Mouse (Mus musculus) v-Abl transformed pro-B cells (cell line): ENCODE measurements around the gene Pla1a.

Experiments
- in situ Hi-C, 2 experiments: fragments of 400-800 bp; cut with MboI; formaldehyde crosslinking; loops; one replicate each; pipeline ENCODE4 v1.15.1; 2025; ENCODE audit not compliant: unreplicated experiment in 2 of 2

Gene Pla1a

GRCm38 (mm10) chr16:38441611-38442010, 8.7 kb upstream of the Pla1a start:
- in situ Hi-C loops, result loop anchor here in 1 of 2 experiments (5.0 kb wide), 1 partner anchor 39 kb away; no protein-coding TSS in a partner anchor

- in situ Hi-C loops, result loop anchor here in 1 of 2 experiments (5.0 kb wide), 1 partner anchor 38 kb away; no protein-coding TSS in a partner anchor
These were observed 7.5 kb upstream of the Pla1a start for GRCm38 (mm10) chr16:38440403-38440802.

DNA sequence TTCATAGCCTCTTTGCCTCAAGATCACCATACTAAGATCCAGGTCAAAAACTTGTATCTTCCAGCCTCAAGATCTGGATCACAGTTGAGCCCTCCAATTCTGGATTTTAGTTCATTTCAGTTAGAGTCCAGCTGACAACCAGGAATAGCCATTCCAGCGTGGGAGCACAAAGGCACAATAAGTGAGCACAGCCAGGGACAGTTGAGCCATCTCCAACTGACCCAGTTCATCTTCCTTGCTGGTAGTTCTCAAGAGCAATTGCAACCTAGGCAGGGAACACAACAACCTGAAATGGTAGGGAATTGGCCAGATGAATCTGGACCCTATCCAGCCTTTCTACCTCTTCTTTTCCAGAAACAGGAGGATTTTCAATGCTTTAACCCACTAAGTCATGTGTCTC, 6.2 kb upstream of the Pla1a start:
- in situ Hi-C loops, result no loop called here

DNA sequence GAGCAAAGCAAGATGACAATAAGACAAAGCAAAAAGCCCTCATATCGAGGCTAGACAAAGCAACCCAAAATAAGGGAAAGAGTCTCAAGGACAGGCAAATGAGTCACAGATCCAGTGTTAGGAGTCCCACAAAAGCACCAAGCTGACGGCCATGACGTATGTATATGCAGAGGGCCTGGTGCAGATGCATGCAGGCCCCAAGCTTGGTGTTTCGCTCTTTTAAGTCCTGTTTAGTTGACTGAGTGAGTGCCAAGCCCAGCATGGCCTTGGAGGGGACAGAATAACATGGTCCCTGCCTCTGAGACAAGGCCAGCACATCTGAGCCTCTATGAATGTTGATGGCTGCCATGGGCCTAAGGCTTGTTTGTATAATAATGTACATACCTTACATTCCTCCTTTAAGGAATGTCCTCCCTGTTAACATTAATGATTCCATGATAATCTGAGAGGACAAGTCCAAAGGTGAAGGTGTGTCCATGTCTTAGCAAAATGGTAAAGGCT, 1.4 kb upstream of the Pla1a start:
- in situ Hi-C loops, result no loop called here

DNA sequence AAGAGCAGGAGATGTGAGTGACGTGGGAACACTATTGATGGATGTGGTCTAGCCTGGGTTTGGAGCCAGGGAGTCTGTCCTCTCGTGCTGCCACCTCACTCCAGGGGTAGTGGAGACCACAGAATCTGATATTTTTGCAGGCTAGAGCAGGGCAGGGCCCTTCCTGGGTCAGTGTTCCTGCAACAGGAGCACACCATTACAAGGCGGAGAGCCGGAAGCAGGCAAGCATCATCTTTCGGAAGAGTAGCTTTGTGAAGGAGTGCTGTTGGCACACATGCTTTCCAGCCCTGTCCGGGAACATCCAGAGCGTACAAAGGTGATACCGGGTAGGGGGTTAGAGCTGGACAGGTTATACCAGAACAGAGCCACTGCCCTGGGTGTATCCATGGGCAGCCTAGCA, 569 bp upstream of the Pla1a start:
- in situ Hi-C loops, result no loop called here

GRCm38 (mm10) chr16:38431446-38432185, 1.3 kb downstream of the Pla1a start:
- in situ Hi-C loops, result no loop called here

DNA sequence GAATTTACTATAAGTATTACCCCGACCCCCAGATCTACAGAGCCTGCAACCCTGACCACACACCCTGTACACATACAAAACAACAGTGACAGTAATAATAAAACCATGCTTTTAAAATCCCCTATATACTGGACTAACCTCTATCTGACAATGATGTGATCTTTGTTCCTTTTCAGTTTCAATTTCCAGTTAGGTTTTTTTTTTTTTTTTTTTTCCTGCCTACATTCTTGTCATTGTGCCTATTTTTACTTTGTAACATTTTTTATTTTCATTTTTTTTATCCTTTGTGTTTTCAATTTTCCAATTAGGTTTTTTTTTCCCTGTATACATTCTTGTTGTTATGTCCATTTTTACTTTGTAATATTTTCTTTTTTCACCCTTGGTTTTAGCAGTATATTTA, 7.1 kb downstream of the Pla1a start:
- in situ Hi-C loops, result no loop called here

- in situ Hi-C loops, result no loop called here
These were observed 7.6 kb downstream of the Pla1a start for GRCm38 (mm10) chr16:38425374-38425773.

DNA sequence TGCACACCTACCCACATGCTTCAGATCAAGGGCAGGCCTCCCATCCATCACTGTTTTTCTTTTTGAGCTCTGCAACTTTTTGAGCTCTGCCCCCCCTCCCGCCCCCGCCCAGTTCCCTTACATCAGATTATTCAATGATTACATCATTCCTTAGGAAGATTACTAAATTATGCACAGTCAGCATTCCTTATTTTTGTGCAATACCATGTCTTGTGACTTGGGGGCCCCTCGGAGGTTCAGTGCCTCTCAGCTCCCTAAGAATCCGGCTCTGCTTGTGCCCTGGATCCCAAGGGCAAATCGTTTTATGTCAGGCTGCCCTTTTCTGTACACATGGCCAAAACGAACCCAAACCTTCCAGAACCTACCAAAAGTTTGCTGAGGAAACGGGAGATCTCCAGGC, 18.0 kb downstream of the Pla1a start:
- in situ Hi-C loops, result no loop called here

DNA sequence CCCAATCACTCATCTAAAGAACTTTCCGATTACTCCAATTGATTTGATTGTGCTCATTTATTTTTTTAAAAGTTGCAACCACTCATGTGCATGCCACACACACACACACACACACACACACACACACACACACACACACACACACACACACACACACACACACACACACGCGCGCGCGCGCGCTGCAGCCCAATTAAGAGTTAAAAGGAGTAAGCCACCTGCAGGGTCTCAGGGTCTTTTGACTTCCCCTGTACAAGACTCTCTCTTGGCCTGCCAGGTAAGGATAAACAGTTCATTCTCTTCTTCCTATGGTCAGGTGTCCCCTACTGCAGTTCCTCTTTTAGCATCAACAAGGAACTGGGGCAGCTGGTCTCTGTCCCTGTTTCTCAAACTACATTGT, 24.5 kb downstream of the Pla1a start:
- in situ Hi-C loops, result no loop called here

DNA sequence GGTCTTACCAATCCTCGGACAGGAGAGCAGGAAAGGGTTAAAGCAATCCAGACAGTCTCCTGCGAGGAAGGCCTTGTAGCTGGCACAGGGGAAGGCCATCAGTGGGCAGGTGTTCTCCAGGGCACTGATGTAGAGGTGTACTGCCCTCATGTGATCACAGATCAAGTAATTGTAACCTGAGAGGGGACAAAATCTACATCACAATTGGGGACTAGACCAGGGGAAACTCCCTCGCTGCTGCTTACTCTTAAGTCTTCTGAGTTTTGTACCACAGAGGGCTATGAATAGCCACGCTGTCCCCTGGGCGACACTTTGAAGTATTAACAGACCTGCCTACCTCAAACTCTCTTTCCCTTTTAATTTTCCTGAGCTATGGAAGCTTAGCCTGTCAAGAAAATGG, 25.4 kb downstream of the Pla1a start:
- in situ Hi-C loops, result no loop called here

DNA sequence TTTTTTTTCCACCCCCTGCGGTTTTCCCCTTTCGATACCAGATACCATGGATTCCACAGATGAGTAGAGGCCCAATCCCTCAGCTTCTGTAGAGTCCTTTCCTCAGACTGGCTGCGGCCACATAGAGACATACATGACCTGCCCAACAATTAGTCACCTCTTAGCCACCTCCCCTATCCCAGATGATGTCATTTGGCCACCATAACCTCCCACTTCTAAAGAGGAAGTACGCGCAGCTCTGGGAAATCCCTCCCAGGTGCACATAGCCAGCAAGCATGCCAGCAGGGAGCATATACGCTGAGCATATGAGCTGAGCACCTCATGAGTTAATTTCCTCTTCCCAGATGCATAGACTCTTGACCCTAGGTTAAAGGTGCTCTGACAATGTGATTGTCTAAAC, 26.2 kb downstream of the Pla1a start:
- in situ Hi-C loops, result no loop called here

GRCm38 (mm10) chr16:38406293-38406692, 26.7 kb downstream of the Pla1a start:
- in situ Hi-C loops, result no loop called here

- in situ Hi-C loops, result loop anchor here in 1 of 2 experiments (5.0 kb wide), 1 partner anchor 39 kb away; no protein-coding TSS in a partner anchor
These were observed 29.3 kb downstream of the Pla1a start for GRCm38 (mm10) chr16:38403639-38404038.

GRCm38 (mm10) chr16:38401468-38401867, 31.5 kb downstream of the Pla1a start:
- in situ Hi-C loops, result loop anchor here in 1 of 2 experiments (5.0 kb wide), 1 partner anchor 41 kb away; no protein-coding TSS in a partner anchor

DNA sequence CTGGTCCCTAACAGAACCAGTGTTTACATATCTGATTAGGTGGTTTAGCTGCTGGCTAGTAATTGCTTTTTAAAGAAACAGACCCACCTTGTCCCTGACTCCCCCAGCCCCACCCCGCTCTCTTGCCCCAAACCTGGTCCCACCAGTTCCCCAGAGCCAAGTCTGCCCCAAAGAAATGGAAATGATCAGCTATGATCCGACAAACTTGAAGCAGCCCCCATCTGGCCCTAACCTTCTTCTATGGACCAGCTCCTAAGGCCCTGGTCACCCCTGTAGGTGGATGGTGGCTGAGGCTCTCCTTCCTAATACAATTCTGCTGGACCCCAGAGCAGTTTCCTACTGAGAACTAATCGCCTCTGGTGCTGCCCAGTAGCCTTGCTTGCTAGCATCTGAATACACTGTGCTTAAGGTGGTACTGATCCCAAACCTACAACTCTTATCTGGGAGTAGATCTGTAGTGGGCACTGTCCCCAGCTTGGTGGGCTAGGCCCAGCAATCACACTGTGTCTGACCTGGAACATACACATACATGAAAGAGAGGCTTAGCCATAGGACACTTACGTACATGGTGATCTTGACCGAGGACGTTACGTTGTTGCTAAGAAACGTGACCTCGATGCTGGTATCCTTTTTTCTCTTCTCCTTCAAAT, 32.5 kb downstream of the Pla1a start:
- in situ Hi-C loops, result loop anchor here in 1 of 2 experiments (5.0 kb wide), 1 partner anchor 42 kb away; no protein-coding TSS in a partner anchor

GRCm38 (mm10) chr16:38399531-38400231, 33.3 kb downstream of the Pla1a start:
- in situ Hi-C loops, result loop anchor here in 1 of 2 experiments (5.0 kb wide), 1 partner anchor 43 kb away; no protein-coding TSS in a partner anchor

DNA sequence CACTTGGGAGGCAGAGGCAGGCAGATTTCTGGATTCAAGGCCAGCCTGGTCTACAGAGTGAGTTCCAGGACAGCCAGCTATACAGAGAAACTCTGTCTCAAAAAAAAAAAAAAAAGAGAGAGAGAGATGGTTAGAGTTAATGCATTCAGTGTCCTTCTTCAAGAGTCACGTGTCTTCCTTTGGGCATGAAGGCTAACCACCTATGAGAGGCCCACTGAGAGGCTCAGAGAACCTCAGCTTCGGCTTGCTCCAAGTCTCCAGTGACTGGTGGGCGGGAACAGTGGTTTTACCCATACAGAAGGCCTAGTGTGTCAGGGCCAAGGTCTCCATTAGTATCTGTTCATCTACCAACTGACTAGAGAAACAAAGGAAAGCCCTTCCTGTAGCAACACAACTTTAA, 33.9 kb downstream of the Pla1a start:
- in situ Hi-C loops, result no loop called here

DNA sequence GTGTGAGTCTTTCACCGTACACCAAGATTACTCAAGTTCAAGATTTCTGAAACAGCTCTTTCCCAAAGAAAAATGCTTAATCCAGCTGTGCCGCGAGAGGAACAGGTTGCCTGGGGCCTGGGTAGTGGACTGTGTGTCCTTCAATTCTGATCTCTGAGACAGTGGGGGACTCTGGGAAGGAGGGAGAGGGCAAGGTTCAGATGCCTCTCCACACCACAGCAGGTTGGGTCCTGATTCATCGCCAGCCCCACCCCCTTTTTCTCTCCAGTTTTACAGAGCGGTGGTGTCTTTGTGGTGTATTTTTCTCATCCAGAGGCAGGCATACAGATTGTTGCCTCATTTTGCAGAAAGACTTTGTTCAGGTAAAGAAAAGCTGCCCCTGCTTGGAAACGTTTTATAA, 34.7 kb downstream of the Pla1a start:
- in situ Hi-C loops, result no loop called here

- in situ Hi-C loops, result no loop called here
These were observed 36.8 kb downstream of the Pla1a start for GRCm38 (mm10) chr16:38396155-38396554.
